Mouse (Mus musculus): Measurements from ENCODE around the gene Sult1c2. TPM values are rescaled to one million over a fixed set of nuclear protein-coding genes. Genes with fewer than 3 reads are reported as not detected.

The Sult1c2 gene
- polyA plus RNA-seq, 1 experiment from 2014 or later, result not detected

Other genes starting within 250 kb of the Sult1c2 start
- gene Sgo1, start 157.0 kb downstream of the Sult1c2 start, polyA plus RNA-seq (2016; fragmentation: Nextera tagmentation; extraction: Ambion mirVana), result 53.0 and 56.3 TPM in 2 replicates
- 0.17 TPM in 1 of 2 replicates, not detected in the other for gene Sult1c1, start 144.3 kb upstream of the Sult1c2 start, polyA plus RNA-seq (2016; fragmentation: Nextera tagmentation; extraction: Ambion mirVana)